ENCODE assay signal across 14 mouse cellular contexts in the genomic region with DNA sequence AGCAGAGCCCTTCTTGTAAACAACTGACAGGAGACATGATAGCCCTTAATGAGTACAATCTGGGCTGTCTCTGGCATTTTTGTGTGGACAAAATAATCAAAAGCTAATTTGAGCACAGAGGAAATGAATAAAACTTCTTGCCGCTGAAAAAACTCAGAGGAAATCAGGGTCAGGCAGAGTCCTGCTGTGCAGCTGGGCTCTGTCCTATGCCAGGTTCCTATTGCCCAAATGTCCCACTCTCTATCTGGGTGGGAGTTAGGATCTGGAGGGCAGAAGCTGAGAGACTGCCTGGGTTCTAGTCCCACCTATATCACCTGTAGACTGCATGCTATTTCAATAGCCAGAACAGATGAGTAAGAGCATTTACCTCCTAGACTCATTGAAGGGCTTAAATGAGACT.
A peak's percentile ranks its signal among the peaks of the same experiment; 100 is the strongest.
DNase-seq lines count a peak whose midpoint lies in the region; ATAC-seq and TF ChIP-seq lines count a peak whose summit lies in the region.
"Had no signal": no experiment of that assay in that cellular context is flagged by ENCODE, and none has a peak within 500 bp of the region (broad histone marks: within the 10 kb centered on the region; RNA-seq: fewer than 3 reads in every experiment).

No protein-coding gene starts in this region.

- H3K4me3 ChIP-seq in kidney, embryonic 14.5 days (ENCODE audit: low read length), result no peak overlapping the region
- H3K4me3 ChIP-seq in kidney, adult 2 months (ENCODE audit: insufficient read depth, low read depth, low read length), result no peak overlapping the region
- no peak overlapping the region for H3K4me3 ChIP-seq in lung, embryonic 16.5 days (ENCODE audit: low read length)
- H3K4me3 ChIP-seq in intestine, embryonic 16.5 days (ENCODE audit: low read length), result no peak overlapping the region
- no peak overlapping the region for H3K4me3 ChIP-seq in liver, postnatal 0 days (ENCODE audit: low read depth, low read length)
- H3K4me3 ChIP-seq: forebrain, embryonic 12.5 days; midbrain, embryonic 12.5 days; neural tube, embryonic 12.5 days had no signal

- WGBS in kidney, embryonic 14.5 days, result 54% methylated on average over 1 of the region's 1 CpGs
- 48% methylated on average over 1 of the region's 1 CpGs for WGBS in kidney, adult 2 months
- 31% methylated on average over 1 of the region's 1 CpGs for WGBS in lung, embryonic 16.5 days
- 54% methylated on average over 1 of the region's 1 CpGs for WGBS in intestine, embryonic 16.5 days
- 43% methylated on average over 1 of the region's 1 CpGs for WGBS in liver, postnatal 0 days (ENCODE audit: insufficient replicate concordance)

- no peak for TF ChIP-seq CTCF in kidney, adult 2 months (conservative IDR thresholded peaks at IDR 0.05; ENCODE audit: insufficient read depth, insufficient read length, low read depth, low read length)
- TF ChIP-seq CTCF in liver, postnatal 0 days (IDR thresholded peaks at IDR 0.05; ENCODE audit: low read depth), result no peak

- ATAC-seq in kidney, embryonic 14.5 days (ENCODE audit: low FRiP score, low TSS enrichment), result no peak
- no peak for ATAC-seq in lung, embryonic 16.5 days (ENCODE audit: low read depth)
- no peak for ATAC-seq in intestine, embryonic 16.5 days
- ATAC-seq in liver, postnatal 0 days, result no peak

- TF ChIP-seq EP300 in liver, postnatal 0 days (IDR thresholded peaks at IDR 0.05; ENCODE audit: low read depth), result no peak

- no peaks in the 10 kb centered on the region for H3K27me3 ChIP-seq in kidney, embryonic 14.5 days (ENCODE audit: control insufficient read depth, insufficient read depth, low read length)
- H3K27me3 ChIP-seq in kidney, adult 2 months (replicated peaks; ENCODE audit: control insufficient read depth, insufficient read depth, low read length), result no peaks in the 10 kb centered on the region
- H3K27me3 ChIP-seq in lung, embryonic 16.5 days (ENCODE audit: control insufficient read depth, insufficient read depth, low read depth, low read length), result no peaks in the 10 kb centered on the region
- no peaks in the 10 kb centered on the region for H3K27me3 ChIP-seq in intestine, embryonic 16.5 days (replicated peaks; ENCODE audit: control insufficient read depth, insufficient read depth, low read length)
- H3K27me3 ChIP-seq in liver, postnatal 0 days (ENCODE audit: insufficient read depth, low read length), result no peaks in the 10 kb centered on the region
- H3K27me3 ChIP-seq: forebrain, embryonic 12.5 days; midbrain, embryonic 12.5 days; neural tube, embryonic 12.5 days had no signal

- no peaks in the 10 kb centered on the region for H3K36me3 ChIP-seq in kidney, embryonic 14.5 days (ENCODE audit: control insufficient read depth, insufficient read depth, low read length)
- H3K36me3 ChIP-seq in kidney, adult 2 months (ENCODE audit: control insufficient read depth, insufficient read depth, low read length), result no peaks in the 10 kb centered on the region
- H3K36me3 ChIP-seq in lung, embryonic 16.5 days (ENCODE audit: control insufficient read depth, insufficient read depth, low read length), result no peaks in the 10 kb centered on the region
- no peaks in the 10 kb centered on the region for H3K36me3 ChIP-seq in intestine, embryonic 16.5 days (ENCODE audit: control insufficient read depth, insufficient read depth, low read length)
- no peaks in the 10 kb centered on the region for H3K36me3 ChIP-seq in liver, postnatal 0 days (replicated peaks; ENCODE audit: insufficient read depth, low read length)
- H3K36me3 ChIP-seq: forebrain, embryonic 12.5 days; midbrain, embryonic 12.5 days; neural tube, embryonic 12.5 days had no signal

- 0 out of 2 replicates have a peak, but pooled peaks cover 3% of the 10 kb centered on the region for H3K4me1 ChIP-seq in kidney, embryonic 14.5 days (ENCODE audit: control insufficient read depth, insufficient read depth, low read length)
- peaks cover 4% of the 10 kb centered on the region; the same call in 1 of the 2 replicates for H3K4me1 ChIP-seq in kidney, adult 2 months (ENCODE audit: control insufficient read depth, insufficient read depth, low read length)
- peaks cover 17% of the 10 kb centered on the region for H3K4me1 ChIP-seq in lung, embryonic 16.5 days (replicated peaks; ENCODE audit: control insufficient read depth, insufficient read depth, low read length)
- H3K4me1 ChIP-seq in intestine, embryonic 16.5 days (ENCODE audit: control insufficient read depth, insufficient read depth, low read length), result peaks cover 14% of the 10 kb centered on the region
- peaks cover 70% of the 10 kb centered on the region for H3K4me1 ChIP-seq in liver, postnatal 0 days (ENCODE audit: insufficient read depth)
- H3K4me1 ChIP-seq: midbrain, embryonic 12.5 days; neural tube, embryonic 12.5 days had no signal

- TF ChIP-seq POLR2A in kidney, adult 2 months (IDR thresholded peaks at IDR 0.05; ENCODE audit: low read depth, low read length), result no peak

- H3K9ac ChIP-seq in kidney, embryonic 14.5 days (ENCODE audit: low read depth, low read length), result no peak overlapping the region
- no peak overlapping the region for H3K9ac ChIP-seq in lung, embryonic 16.5 days (ENCODE audit: low read length)
- no peak overlapping the region for H3K9ac ChIP-seq in intestine, embryonic 16.5 days (ENCODE audit: low read depth, low read length)
- H3K9ac ChIP-seq in liver, postnatal 0 days (replicated peaks), result peak overlapping the region; percentile 4; the same call in 1 of the 2 replicates
- H3K9ac ChIP-seq: forebrain, embryonic 12.5 days; midbrain, embryonic 12.5 days; neural tube, embryonic 12.5 days had no signal

- DNase-seq in kidney, adult 2 months, result no peak
- no peak for DNase-seq in lung, postnatal 25 days (ENCODE audit: low spot score)
- no peak for DNase-seq in liver, postnatal 0 days
- DNase-seq in cerebellum, adult 9-10 months, result no peak
- no peak for DNase-seq in yolk sac, embryonic 10.5 days (ENCODE audit: low spot score)
- DNase-seq: cerebellum, adult 9-11 months; gastrocnemius, postnatal 10 days; retina, postnatal 1 day had no signal

- no peak overlapping the region for H3K4me2 ChIP-seq in kidney, embryonic 14.5 days (replicated peaks; ENCODE audit: low read depth, low read length)
- H3K4me2 ChIP-seq in lung, embryonic 16.5 days (ENCODE audit: low read depth, low read length), result no peak overlapping the region
- no peak overlapping the region for H3K4me2 ChIP-seq in intestine, embryonic 16.5 days (ENCODE audit: low read depth, low read length)
- no peak overlapping the region for H3K4me2 ChIP-seq in liver, postnatal 0 days (ENCODE audit: low read depth, low read length)
- H3K4me2 ChIP-seq: forebrain, embryonic 12.5 days; midbrain, embryonic 12.5 days; neural tube, embryonic 12.5 days had no signal

- H3K27ac ChIP-seq in kidney, embryonic 14.5 days (ENCODE audit: low read depth, low read length), result peak overlapping the region; percentile 15; the same call in 1 of the 2 replicates
- no peak overlapping the region; the same call in 1 of the 2 replicates for H3K27ac ChIP-seq in kidney, adult 2 months (ENCODE audit: insufficient read depth, low read depth, low read length)
- peak overlapping the region; percentile 65 for H3K27ac ChIP-seq in lung, embryonic 16.5 days (ENCODE audit: low read length)
- 0 out of 2 replicates have a peak overlapping the region, but pooled peaks have one; percentile 8 for H3K27ac ChIP-seq in intestine, embryonic 16.5 days (ENCODE audit: low read length)
- peak overlapping the region; percentile 78 for H3K27ac ChIP-seq in liver, postnatal 0 days (ENCODE audit: low read depth)
- H3K27ac ChIP-seq: midbrain, embryonic 12.5 days; neural tube, embryonic 12.5 days had no signal

- H3K9me3 ChIP-seq in kidney, embryonic 14.5 days (ENCODE audit: control insufficient read depth, low read length), result no peaks in the 10 kb centered on the region
- no peaks in the 10 kb centered on the region for H3K9me3 ChIP-seq in lung, embryonic 16.5 days (ENCODE audit: control insufficient read depth, low read length)
- no peaks in the 10 kb centered on the region for H3K9me3 ChIP-seq in intestine, embryonic 16.5 days (ENCODE audit: control insufficient read depth, low read length)
- H3K9me3 ChIP-seq in liver, postnatal 0 days (ENCODE audit: low read length), result no peaks in the 10 kb centered on the region
- H3K9me3 ChIP-seq: forebrain, embryonic 12.5 days; midbrain, embryonic 12.5 days; neural tube, embryonic 12.5 days had no signal
